Mouse (Mus musculus) 416B (cell line): ENCODE measurements at regions not wholly inside any gene's neighbourhood (a gene's known extent, or its start where the extent isn't known, plus 50 kb on each side); places are given as distances from the start of the nearest gene placed in this dataset.

Experiments
- DNase-seq: peaks from one replicate; pipeline ENCODE4 v3.0.0; 2011; ENCODE audit warnings: low read depth

DNA sequence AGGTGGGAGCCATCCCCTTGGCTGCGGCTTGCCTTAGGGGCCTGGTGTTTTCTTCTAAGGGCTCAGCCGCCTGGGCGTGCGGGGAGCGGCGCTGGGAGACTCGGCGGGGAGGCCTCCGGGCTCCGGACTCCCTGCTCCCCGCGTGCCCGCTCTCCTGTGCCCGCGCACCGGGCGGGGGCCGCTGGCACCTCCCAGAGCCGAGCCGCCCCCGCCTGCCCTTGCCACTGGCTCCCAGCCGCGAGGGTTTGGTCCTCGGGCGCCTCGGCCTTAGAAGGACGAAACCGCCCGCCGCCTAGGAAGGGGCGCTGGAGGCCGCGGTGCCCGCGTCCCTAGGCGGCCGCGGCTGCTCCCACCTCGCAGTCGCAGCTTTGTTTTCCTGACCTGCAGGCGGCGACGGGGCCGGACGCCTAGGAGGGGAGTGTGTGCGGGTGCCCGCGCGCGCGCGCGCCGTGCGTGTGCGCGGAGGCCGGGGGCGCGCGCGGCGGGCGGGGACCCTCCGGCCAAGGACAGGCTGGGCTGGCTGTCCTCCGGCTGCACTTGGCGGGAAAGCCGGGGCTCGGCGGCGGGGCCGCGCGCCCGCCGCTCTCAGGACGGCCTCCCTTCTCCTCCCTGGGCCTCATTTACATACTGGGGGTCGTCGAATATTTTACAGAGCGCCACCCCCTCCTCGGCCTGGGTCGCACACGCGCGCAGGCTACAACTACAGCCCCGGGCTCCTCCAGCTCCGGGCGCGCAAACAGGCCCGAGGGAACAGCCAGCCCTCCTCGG is 227.1 kb downstream of the Mef2c start:
- DNase-seq, result peak; percentile 90

DNA sequence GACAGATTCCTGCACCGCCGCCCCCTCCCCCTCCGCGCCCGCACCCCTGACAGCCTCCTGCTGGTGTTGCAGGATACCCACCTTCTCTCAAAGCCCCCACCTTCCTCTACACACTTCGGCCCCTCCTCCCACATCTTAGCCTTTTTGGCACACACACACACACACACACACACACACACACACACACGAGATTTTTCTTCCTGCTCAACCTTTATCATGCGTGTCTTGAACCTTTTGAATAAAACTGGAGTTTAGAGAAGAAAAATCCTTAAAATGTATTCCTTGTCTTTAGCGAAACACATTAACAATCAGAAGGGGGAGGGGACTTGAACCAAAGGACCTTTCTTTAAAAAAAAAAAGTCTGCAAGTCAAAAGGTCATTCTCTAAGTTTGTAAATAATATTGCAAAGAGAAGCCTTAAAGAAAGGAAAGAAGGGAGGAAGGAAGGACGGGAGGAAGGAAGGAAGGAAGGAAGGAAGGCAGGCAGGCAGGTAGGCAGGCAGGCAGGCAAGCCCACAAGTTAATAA is 227.7 kb downstream of the Mef2c start:
- no peak for DNase-seq

DNA sequence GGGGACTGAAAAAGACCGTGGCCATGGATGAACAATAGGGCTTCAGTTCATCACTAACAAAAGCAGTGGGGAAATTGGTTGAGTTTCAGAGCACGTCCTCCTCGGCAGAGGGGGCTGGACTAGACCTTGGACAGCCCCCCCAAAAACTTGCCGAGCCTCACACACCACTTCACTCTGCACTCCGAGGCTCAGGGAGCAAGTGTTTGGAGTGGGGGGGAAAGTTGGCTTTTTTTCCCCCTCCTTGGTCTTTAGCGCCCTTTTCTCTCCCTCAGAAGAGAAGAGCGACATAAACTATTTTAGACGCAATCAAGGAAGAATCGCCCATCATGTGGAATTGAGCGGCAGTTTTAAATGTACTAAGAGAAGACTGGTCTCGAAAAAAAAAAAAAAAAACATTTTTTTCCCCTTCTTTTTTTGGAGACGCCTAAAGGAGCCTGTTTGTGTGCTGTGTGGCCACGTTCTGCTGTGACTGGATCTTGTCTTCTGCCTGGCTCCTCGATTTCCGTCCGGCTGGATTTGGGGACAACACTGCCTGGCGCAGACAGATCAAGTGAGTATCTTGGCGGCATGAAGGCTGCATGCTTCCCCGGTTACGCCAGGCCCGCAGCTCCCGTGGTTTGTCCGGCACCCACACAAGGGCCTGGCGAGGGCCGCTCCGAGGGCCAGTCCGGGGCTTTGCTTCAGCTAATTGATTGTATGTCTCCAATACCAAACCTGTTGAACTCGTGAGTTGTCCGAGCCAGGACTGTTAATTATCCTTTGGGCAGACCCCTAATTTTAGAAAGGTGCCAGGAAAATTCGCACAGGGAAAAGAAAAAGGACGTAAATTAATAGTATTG is 228.7 kb downstream of the Mef2c start:
- DNase-seq, result peak; percentile 91

DNA sequence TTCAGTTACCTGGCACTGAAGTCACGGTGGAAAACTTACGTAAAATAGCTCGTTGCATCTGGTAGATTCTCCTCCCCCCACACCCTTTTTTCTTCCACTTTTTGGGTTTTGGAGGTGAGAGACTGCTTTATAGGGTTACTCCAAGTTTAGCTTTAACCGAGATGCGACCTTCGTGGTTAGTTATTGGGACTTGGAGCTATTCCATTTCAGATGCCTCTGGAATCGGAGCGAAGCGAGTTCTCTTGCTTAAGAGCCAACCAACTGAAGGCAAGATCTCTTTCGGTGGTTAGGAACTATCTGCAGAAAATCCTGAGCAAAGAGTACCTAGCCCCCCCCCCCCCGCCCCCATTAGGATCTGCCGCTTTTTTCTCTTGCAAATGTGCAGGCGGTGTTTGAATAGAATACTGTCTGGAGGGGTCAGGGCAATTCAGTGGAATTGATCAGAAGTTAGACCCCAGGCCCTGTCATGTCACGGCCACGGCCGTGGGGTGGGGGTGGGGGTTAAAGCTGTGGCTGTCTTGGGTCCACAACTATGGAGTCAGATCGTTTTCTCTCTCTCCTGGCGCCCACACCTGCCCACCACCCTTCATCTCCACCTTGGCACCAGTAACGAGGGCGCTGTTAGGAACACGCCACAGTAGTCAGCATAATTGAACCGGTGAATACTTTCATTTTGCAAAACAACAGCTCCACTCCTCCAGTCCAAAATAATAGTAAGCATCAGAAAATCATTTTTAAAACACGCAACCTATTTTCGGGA is 229.6 kb downstream of the Mef2c start:
- DNase-seq, result peak; percentile 59

DNA sequence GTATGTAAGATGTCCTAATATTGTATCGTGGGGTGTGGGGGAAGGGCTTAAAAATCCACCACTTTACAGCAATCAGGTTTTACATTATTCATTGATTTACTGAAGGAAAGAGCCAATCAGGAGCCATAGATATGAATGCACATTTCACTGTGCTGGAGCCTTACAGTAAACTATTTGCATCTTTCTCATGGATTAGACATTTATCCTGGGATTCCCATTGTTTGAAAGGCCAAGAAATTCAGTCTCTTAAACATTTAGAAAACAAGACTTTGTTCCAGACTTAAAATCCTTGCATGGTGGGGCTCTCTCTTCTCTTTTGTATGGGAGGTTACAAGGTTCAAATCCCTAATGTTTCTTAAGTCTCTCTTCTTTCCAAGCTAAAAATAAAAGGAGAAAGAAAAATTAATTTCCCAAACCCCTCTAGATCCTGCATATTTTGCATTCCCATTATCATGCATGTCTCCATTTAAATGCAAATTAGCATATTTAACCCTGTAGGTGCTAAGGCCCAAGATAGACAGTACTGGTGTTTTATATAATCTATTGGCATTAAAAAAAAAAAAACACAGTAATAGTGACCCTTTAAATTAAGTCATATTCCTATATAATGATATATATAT is 230.3 kb downstream of the Mef2c start:
- DNase-seq, result no peak

DNA sequence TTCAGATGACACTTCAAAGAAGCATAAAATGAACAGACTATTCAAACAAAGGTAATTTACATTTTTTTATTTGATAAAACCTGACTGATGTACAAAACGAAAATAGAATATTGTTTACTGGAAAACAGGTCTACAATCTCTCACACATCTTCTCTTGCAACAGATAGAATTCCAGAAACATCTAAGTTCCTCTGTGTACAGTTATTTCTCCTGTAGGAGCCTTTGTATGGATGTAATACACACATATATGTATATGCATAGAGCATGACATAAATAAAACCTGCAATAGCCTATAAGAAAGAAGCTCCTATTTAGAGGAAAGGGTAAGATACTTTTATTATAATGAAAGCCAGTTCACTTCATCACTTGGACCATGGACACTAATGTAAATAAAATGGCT is 230.8 kb downstream of the Mef2c start:
- no peak for DNase-seq

DNA sequence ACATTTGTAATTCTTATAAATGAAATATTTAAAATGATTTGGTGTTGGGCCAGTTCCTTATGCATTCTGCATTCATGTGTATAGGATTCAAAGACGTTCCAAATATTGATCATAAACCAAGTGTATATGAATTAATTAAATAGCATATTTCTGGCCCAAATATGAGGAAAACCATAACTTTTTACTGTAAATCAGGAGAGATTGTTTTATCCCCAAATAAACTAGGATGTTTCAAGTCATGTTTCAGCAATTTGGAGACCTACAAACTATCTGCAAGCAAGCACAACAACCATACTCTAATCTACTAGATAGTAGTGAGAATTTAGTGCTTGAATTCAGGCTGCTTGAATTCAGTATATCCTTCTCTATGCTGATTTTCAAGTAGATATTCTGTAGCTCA is 231.3 kb downstream of the Mef2c start:
- no peak for DNase-seq

DNA sequence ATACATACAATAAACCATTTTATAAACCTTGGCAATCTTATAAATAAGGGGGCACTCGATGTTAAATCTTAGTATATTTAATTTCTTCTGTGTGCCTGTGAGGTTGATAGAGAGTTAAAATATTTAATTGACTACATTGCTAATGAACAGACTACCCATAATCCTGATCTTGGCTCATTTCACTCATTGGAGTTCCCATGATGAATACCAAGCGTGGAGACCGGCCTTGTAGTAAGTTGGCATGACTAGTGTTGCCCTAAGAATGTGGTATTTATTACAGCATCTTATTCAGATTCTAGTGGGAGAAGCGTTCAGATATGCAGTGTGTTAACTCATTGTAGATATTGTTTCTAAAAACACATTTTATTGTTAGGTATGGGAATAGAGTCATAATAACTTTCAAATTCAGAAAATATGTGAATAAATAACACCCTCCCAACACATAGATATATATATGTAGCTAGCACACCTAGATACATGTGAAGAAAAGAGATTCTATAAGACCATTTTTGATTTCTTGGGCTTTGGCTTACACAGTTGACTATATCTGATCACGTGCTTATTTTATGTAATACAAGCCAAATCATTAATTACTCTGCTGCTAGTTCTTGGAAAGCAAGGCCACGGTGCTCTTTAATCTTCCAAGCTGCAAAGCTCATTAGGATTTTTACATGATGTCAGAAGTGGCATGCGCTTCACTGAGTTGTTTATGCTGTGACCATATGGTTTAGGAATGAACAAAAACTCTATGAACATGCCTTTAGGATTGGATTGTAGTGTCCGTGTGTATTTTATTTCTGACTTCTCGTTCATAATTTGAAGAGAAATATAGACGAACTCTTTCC is 232.0 kb downstream of the Mef2c start:
- no peak for DNase-seq

DNA sequence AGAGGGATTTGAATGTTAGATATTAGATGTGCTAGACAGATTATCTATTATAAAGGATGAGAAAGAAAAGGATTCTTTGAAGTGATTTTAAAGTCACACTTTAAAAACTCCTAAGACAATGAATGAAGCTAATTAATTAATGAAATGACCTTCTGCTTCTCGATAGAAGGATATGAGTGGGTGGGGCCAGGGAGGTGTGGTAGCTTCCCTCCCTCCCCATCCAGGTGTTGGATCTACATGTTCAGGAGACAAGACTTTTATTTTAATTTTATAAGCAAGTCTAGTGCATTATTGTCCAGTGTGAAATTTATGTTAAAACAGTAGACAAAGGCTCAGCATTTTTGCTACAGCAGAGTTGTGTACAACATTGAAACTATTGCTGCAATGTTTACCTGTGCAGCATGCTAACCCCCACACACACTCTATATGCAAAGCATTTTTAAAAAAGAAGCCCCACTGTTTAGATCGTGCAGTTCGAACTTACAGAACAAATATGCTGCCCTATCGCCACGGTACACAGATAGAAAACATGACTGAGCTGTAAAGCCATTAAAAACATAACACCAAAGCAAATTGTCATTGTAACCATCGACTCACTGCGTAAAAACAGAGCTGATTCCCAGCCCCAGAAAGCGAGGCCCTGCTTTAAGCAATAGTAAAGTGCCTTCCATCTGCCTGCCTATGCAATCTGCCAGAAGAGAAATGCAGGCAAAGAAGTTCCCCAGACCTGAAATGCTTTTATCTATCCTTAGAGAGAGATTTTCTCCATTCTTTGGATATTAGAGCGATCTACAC is 233.4 kb downstream of the Mef2c start:
- no peak for DNase-seq

DNA sequence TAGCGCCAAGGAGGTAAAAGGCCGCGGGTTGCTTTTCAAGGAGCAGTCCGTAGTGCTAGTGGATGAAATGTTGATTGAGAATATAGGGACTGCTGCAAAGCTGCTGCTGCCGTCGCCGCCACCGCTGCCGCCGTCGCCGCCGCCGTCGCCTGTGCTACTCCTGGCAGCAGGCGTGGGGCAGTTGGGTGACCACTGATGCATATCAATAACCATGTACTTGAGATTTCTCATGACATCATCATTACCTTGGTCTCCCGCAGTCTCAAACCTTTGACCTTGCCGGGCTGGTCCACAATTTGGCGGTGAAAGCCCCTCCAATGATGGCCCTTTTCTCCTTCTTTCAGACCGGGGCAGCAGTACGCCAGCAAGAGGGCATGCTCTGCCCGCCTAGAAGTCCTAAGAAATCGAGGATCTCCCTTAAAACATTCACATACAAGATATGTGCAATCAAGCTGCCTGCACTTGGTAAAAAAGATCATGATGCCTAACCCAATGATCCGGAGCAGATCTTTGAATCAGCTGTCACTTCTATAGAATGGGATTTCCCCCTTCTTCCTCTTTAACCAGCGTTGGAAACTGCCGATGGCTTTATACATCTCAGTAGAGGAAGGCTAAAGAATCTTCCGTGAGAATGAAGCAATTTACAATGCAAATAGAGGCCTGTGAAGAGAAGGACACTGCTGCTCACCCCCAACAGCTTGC is 234.1 kb downstream of the Mef2c start:
- no peak for DNase-seq

DNA sequence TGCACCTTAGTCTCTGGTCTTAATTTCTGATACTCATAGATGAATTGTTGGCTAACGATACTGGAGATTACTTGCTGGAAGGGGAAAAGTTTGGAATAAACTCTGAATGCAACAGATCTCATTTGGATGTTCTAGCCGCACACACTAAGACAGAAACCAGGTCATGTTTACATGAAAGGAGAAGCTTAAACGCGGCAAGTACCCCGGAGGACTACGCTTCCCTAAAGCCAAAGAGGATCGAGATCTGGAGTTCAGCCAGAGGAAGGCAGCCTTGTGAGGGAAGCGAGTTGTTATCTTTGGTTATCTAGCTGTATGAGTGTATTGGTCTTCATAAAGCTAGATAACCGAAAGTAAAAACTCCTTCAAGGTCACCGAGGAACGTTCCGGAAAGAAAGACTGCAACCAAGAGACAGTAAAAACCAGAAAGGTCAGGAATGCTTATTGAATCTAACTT is 234.7 kb downstream of the Mef2c start:
- no peak for DNase-seq

DNA sequence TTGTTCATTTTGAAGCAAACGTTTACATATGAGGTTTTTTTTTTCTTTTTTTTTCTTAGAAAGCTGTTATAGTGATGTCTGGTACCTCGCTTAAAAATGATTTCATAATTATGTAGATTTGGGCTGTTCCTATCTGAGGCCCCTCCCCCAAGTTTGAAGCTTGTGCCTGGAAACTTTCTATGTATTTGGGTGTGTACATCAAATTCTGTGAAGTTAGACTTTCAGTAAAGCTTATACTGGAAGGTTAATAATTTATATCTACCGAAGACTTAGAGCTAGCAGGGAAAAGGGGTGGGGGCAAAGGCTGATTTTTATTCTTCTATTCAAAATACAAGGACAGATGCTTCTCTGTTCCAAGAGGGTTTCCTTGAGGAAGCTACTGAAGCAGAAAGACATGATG is 235.3 kb downstream of the Mef2c start:
- no peak for DNase-seq

DNA sequence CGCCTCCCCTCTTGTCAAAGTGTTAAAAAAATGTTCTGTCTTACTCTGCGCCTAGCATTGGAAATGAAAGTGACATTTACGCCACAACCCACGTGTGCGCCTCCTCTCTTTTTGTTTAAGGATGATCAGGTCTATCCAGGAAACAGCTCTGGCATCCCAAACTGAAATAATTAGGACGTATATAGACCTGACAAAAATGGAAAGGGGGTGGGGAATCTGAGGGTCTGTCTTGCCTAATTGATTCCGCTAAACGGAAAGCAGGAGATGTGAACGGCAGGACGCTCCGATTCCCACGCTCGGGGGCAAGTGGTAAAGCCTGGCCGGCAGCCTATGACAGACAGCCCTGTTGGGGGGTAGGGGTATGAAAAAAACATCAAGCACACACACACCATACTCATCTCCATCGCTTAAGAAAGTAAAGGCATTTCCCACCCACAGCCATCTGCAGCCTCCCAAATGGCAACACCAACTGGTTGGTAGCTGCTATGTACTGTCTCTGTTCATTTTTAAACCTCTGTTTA is 235.8 kb downstream of the Mef2c start:
- DNase-seq, result no peak

DNA sequence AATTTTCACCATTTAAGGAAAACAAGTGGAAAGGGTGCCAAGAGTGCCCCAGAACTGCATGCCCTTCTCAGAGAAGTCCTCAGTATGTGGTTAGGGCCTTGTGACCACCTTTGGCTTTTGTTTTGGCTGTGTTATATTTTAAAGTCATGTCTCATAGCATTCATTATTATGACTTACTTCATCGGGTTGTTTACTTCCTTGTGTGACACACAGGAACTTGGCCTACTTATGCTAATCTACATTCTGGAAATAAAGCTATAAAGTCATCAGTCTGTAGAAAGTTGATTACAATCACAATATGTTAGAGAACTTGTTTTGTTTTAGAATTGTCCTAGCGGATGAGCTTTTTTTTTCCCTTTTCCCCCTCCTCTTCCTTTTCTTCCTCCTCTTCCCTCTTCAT is 236.3 kb downstream of the Mef2c start:
- no peak for DNase-seq

DNA sequence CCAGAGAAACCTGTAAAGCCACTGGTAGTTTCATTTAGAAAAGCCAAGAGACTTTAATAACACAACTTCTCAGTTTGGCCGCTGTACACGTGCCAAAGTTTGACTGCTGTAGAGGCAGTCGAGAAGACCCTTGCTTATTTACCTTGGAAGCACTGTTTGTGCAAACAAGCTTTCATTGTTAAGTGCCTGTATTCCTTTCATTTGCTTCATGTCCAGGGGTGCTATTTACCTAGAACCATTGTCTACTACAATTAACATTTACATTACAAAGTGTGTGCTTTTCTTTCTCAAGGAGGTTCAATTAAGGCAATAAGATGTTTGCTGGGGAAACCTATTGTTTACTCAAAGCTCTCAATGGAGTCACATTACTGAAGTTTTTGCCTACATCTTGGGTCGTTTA is 236.9 kb downstream of the Mef2c start:
- DNase-seq, result no peak

DNA sequence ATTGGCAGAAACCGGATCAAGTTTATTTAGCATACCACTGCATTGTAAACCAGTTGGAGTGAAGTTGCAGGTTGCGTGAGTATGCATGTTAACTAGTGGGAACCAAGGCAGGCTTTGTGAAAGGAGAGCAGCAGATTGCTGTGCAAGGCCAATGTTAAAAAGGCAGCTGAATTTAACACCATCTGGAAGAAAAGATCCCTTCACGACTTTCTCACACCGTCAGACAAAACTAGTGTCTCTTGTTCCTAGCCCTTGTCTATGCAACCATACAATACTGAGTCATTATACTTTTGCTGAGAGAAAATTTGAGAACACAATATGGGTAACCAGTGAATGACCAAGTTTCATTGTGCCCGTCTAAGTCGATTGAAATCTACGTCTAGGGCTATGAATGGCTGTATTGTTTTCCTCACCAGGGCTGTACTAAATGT is 237.8 kb downstream of the Mef2c start:
- DNase-seq, result no peak

DNA sequence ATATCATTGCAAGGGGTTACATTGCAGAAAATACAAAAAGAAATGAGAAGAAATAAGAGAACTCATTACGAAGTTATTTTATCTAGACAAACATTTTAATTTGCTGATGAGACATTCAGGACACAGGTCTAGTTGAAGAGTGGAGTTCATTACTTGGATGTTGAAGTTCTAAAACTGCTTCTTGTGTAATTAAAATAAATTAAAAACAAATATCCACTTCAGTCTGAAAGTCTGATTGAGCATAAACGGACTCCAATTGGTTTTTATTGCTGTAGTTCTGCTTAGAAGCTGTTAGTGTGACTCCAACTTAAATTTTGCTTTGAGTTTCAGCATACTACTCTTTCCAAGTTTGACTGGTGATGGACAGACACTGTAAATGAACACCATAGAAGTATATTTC is 238.3 kb downstream of the Mef2c start:
- DNase-seq, result no peak

DNA sequence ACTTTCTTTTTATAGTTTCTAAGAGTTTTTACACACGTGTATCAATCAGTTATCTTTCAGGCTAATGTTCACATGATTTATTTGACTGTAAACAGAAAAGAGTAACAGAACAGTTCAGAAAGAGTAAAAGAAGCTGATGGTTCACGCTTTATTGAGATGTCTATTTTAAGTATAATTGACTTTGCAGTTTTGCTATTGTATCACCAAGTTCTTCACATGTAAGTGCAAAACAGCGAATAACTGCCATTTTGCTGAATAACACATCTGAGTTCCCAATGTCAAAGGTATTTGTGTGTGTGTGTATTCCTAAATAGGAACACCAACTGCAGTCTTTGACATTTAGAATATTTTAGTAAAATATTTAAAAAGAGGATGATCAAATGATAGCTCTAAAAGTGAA is 238.7 kb downstream of the Mef2c start:
- no peak for DNase-seq

DNA sequence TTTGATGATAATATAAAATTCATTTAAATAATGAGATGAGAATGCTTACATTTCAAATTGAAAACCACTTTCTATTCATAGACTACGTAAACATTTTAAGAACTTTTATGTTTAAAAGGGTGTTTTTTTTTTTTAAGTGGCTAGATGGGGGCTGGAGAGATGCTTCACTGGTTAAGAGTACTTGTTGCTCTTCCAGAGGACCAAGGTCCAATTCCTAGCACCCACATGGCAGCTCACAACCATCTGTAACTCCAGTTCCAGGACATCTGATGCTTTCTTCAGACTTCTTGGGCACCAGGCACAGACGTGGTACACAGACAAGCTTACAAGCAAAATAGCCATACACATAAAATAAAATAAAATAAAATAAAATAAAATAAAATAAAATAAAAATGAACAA is 239.5 kb downstream of the Mef2c start:
- DNase-seq, result no peak
